Mouse (Mus musculus) heart, postnatal 36 days (tissue): ENCODE results near the gene Elavl2. TPM values are rescaled to one million over a fixed set of nuclear protein-coding genes. Genes with fewer than 3 reads are reported as not detected.
"Not testable (repeated sequence)": the region's sequence is repeated elsewhere in the genome, so short reads cannot be mapped to it uniquely, and the experiment has no call there.

ENCODE experiments used
- DNase-seq, 2 experiments: peaks; one replicate each; pipeline ENCODE4 v3.0.0; 2021 to 2022
- intact Hi-C: fragments of 180-260 bp; cut with DNase I; formaldehyde crosslinking; loops from one replicate; pipeline ENCODE4 v1.15.1; 2025
- total RNA-seq, 2 experiments: library from RNA; stranded (reverse); gene quantifications; 2 replicates each; pipeline ENCODE4 v1.2.3; 2021

The Elavl2 gene
- total RNA-seq, 2 experiments from 2014 or later: 0.11 to 0.56 TPM

DNA sequence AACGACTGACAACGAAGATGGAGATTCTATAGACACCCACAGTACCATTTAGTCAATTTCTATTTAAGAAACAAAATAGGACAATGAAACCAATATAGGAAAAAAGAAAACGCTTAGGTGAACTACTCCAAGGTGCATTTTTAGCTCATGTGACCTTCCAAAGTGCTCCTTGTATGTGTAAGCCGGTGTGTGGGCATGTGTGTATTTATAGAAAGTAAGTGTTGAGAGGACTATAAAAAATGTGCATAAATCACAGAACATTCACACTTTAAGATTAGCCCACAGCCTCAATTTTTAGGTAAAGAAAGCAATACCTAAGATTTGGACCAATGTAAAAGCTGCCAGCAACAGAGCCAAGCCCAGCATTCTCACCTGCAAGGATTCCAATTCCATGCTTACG, 51.0 kb downstream of the Elavl2 start:
- DNase-seq: no peak
- intact Hi-C loops: no loop called here

DNA sequence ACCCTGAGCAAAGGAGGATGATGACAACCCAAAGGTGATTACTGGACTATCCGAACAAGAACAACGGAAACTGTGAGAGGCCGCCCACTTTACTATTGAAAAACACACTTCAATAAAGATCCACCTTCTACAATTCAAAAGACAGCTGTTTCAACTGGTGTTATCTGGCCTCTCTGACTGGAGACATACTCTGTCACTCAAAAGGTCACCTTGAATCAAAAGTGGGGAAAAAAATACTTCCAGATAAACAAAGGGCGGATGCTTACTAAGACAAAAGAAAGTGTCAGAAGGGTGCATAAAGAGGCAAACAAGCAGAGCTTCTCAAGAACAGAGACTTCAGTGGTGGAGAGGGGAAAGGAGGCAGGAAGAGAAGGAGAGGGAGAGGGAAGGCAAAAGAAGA, 66.4 kb downstream of the Elavl2 start:
- no peak for DNase-seq
- intact Hi-C loops: no loop called here

DNA sequence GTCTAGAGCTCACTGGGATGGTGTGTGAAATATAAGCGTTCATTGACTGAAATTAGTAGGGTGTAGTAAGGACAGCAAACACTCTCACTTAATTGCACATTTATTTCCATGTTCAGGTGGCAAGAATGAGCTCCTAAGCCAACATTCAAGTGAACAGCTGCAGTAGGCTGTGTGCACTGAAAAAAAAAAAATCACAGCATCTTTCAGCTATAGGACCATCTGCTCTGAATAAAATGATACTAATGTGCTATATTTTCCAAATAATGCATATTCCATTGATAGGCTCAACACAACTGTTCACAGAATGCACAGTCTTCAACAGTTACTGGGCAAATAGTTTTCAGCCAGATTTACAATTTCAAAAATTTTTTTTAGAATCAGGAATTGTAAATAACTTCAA, 89.8 kb downstream of the Elavl2 start:
- intact Hi-C loops: no loop called here
- DNase-seq: no peak

DNA sequence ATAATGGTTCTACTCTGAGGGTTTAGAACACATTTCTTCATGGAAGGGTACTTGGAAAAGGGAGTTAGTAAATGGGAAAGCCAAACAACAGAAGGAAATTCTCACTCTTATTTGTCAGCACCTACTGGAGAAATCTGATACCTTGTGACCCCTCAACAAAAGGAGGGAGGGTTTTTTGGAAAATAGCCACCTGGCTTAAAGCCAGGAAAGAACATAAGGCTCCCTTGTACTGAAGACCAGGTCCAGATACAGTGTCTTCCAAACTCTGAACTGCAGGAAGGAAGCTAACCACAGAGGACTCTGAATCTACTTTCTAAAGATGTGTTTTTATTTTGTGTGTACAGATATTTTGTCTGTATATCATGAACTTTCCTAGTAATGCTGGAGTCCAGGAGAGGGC, 102.9 kb downstream of the Elavl2 start:
- no peak for DNase-seq
- intact Hi-C loops: no loop called here

DNA sequence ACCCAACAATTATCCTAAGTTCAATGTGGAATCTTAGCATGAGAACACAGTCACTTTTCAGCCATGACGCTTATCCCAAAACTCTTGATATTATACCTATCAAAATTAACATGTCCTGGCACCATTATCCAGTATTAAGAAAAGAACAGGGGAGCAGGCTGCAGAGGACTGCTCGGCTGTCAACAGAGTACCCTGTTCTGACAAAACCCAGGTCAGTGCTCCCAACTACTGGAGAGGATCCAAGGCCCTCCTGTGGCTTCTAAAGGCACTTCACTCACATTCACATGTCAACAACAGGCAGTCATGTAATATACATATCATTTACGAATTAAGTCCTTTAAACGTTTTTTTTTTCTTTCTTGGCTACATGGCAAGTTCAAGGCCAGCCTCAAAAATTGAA, 105.3 kb downstream of the Elavl2 start:
- intact Hi-C loops: no loop called here
- no peak for DNase-seq

DNA sequence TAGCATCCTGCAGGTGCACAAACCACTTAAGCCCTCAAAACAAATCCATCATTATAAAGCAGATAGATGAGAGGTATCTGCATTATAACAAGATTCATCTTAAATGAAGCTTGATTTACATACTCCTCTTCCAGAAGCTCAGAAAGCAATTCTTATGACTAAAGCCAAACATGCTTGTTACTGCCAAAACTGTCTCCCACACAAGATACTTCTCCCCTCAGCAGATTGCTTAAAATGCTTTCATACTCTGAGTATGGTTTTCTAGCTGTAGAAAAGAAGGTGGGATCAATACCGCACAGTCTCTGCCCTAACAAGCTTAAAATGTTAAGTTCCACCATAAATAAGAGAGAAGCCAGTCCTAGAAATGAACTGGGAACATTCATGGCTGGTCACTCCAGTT, 109.1 kb downstream of the Elavl2 start:
- intact Hi-C loops: no loop called here
- no peak for DNase-seq

GRCm38 (mm10) chr4:91290373-91290772, 110.2 kb downstream of the Elavl2 start:
- intact Hi-C loops: no loop called here
- DNase-seq: no peak

DNA sequence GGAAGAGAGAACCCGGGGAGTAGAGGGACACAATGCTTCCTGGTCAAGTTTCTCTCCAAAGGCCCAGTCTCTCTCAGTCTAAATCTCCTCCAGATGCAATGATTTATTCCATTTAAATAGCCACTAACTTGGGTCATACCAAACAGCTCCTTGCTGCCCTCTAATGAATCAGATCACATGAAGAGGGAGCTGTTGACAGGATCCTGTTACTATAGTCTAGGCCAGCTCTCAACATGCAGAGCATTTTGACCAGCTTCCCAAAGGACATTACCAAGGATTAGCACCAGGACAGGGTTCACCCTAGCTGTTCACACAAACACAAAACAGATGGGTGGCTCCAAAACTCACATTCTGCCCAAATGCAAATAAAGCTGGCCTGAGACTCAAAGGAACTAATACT, 111.4 kb downstream of the Elavl2 start:
- intact Hi-C loops: no loop called here

GRCm38 (mm10) chr4:91268390-91268789, 132.2 kb downstream of the Elavl2 start:
- DNase-seq: no peak
- intact Hi-C loops: no loop called here

More for the DNA sequence above, 111.4 kb downstream of the Elavl2 start:
- DNase-seq: no peak

- no peak for DNase-seq
- intact Hi-C loops: no loop called here
Measured at GRCm38 (mm10) chr4:91263733-91264440, 136.7 kb downstream of the Elavl2 start.

DNA sequence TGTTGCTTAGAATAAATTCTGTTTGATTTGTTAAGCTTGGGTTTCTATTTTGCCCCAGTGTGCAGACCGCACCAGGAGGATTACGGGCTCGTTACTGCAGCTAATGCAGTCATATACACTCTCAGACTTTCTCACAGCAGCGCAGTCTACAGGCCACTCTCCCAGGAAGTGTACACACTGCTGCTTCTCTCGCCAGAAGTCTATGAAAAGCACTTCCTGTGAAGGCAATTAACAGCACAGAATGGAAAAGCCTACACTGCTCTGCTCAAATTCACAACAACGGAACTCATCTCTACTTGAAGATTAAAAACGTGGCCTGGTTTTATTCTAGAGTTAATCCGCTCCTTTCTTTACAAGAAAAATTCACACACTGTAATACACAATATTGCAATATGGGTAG, 137.7 kb downstream of the Elavl2 start:
- intact Hi-C loops: no loop called here
- DNase-seq: no peak

DNA sequence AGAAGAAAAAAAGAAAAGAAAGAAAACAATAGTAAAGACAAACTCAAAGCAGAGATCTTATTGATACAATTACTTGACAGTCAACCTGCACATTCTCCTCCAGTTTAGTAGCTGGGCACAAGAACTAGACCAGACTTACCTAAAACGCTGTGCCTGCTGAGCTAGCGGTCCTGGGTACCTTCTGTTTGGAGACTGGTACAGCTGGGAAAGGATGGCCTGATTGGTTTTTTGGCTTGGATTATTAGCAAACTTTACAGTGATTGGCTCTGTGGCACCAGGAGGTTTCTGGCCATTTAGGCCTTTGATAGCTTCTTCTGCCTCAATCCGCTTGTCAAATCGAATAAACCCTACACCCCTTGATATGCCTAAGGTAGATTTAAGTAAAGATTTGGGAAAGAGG, 140.0 kb downstream of the Elavl2 start:
- DNase-seq: no peak
- intact Hi-C loops: no loop called here

GRCm38 (mm10) chr4:91248650-91249049, 151.9 kb downstream of the Elavl2 start:
- no peak for DNase-seq
- intact Hi-C loops: no loop called here

DNA sequence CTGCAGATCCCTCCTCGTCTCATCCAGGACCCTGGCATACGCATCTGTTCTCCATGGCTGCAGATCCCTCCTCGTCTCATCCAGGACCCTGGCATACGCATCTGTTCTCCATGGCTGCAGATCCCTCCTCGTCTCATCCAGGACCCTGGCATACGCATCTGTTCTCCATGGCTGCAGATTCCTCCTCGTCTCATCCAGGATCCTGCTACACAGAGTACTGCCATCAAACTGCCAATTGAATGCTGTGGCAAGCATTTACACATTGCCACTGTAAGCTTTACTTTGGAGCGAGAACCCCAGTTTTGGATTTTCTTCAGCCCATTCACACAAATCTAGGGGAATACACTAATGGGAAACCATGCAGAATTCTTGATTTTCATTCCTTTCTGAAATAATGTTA, 155.4 kb downstream of the Elavl2 start:
- intact Hi-C loops, DNase-seq: not testable (repeated sequence)

DNA sequence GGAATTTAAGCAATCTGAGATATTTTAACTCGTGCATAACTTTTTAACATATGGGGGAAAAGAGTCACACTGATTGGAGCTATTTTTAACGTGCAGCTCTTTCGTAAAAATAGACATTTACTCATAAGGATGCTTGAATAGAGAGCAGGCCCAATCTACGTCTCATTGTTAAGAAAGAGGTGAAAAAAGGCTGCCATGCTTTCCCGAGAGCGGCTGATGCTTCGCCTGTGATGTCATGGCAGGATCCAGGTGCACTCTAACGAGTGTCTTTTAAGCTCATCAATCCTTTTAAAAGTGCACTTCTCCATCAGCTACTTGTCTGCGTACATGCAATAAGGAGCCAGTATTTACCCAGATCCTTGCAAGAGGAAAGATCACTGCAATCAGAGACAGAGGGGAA, 156.0 kb downstream of the Elavl2 start:
- no peak for DNase-seq
- intact Hi-C loops: no loop called here

DNA sequence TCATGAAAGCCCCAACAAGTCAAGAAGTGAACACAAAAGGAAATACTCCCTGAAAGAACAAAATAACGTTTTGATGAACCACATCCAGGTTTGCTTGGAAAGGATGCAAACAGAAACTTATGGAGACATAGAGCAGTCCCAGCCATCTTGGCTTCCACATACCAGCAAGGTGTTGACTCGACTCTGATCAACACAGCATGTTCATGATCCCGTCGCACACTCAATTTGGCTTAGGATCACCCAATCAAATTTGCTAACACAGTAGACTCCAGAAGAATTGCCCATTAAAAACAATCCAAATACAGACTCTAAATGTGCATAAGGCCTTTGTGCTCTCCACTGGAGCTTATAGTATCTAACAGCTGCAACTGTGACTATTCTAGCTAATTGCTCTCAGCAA, 156.7 kb downstream of the Elavl2 start:
- no peak for DNase-seq
- intact Hi-C loops: no loop called here

DNA sequence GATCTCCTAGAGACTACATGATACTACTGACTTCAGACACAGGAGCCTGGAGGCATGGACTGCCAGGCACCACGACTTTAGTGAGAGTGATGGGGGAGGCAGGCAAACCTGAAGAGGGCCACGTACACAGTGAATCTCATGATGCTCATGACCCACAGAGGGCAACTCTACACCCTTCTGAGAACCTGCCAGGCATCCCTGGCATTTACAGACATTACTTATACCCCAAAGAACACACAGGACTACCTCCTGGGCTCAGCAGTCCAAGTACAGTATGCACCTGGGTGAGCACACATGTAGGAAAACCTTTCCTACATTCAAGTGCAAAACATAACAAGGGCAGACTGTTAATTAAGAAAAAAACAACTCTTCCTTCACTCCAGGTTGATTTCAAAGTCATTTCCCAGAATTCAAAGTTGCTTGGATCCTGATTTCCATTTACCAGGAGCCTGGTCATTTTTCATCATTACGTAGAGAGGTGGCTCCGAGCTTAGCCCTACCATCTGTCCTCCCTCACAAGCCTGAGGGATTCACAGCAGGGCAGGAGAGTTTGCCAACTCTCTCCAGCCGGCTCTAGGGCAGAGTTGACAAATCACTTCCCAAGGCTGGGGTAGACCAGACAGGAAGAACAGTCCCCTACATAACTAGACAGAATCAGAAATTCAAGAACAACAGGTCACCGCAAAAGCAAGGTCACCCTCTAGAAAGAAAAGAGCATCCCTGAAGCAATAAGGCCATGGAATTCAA, 161.7 kb downstream of the Elavl2 start:
- DNase-seq: no peak
- intact Hi-C loops: no loop called here

GRCm38 (mm10) chr4:91236976-91237375, 163.6 kb downstream of the Elavl2 start:
- no peak for DNase-seq
- intact Hi-C loops: no loop called here

- intact Hi-C loops: no loop called here
- DNase-seq: no peak
Measured at GRCm38 (mm10) chr4:91234941-91235340, 165.6 kb downstream of the Elavl2 start.

GRCm38 (mm10) chr4:91233599-91233998, 167.0 kb downstream of the Elavl2 start:
- intact Hi-C loops: no loop called here
- DNase-seq: no peak

DNA sequence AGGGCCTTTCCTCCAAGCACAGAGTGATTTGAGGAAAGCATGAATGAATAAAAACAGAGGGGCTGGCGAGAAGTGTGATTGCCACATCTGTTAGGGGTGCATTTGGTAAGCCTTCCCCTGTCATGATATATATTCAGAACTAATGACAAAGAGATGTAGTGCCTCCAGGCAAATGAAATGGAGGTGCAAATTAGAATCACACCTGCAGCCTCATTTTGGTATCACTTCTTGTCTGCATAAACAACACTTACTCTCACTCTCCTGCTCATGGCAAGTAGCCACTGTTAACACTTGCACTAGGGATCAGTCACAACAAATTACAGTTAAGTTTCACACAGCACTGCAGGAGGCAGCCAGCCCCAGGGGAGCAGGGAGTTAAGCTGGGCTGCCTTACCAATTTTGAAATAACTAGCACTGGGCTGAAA, 170.1 kb downstream of the Elavl2 start:
- no peak for DNase-seq
- intact Hi-C loops: no loop called here

- no peak for DNase-seq
- intact Hi-C loops: no loop called here
Measured at GRCm38 (mm10) chr4:91228341-91228740, 172.2 kb downstream of the Elavl2 start.
